Mouse (Mus musculus): ENCODE data around the gene Bmpr1a. TPM values are rescaled to one million over a fixed set of nuclear protein-coding genes. Genes with fewer than 3 reads are reported as not detected.
A peak's percentile ranks its signal among the peaks of the same experiment; 100 is the strongest.

Bmpr1a gene
- polyA plus RNA-seq, 1 experiment from 2014 or later, result 0.39 TPM

DNA sequence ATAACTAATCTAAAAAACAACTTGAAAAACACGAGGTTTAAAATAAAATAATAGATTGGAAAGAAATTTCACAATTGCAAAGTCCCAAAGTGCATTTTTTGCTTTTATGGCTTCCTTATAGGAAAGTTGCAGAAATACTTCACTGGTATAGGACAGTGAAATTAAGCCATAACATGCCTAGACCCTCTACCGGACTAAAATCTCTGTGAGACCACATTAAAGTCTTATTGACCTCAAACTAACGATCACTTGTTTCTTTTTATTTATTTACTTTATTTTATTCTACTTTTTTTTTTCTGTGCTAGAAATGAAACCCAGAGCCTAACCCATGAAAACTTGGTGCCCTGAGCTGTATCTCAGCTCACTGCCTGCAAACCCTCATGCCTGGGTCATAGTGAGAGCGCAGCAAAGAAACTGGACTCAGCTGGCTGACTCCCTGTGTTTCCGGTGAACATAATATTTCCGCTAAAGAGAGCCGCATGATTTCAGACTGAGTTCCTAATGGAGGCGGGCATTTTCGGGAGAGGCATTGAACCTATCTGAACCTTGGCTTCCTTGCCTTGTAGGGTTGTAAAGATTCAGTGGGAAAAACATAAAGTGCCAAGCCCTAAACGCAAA lies 13.9 kb upstream of the Bmpr1a start:
- Histone ChIP-seq H3K36me3 (ENCODE audit: inconsistent target) (no peaks in the 10 kb centered on the region), H3K79me2 (ENCODE audit: inconsistent target) (no peaks in the 10 kb centered on the region), H3K27ac (no peak overlapping the region), H3K4me3 (ENCODE audit: inconsistent target) (no peak overlapping the region)
- 82% methylated on average over 10 of the region's 10 CpGs for WGBS (ENCODE audit: missing documents)

DNA sequence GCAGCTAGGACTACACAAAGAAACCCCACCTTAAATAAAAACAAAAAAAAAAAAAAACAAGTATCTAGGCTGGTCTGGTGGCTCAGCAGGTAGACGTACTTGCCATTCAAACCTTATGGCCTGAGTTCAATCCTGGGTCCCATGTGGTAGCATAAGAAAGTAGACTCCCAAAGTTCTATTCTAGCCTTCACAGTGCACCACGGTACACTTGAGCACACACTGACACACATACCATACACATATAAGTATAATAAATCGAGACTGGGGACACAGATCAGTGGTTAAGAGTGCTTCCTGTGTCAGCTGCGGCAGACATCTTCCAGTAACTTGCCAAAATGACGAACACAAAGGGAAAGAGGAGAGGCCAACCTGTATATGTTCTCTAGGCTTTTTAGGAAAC lies 12.7 kb upstream of the Bmpr1a start:
- H3K36me3 ChIP-seq (ENCODE audit: inconsistent target), result no peaks in the 10 kb centered on the region
- 61% methylated on average over 5 of the region's 5 CpGs for WGBS (ENCODE audit: missing documents)
- H3K79me2 ChIP-seq (ENCODE audit: inconsistent target), result no peaks in the 10 kb centered on the region
- no peak overlapping the region for H3K27ac ChIP-seq
- H3K4me3 ChIP-seq (ENCODE audit: inconsistent target), result no peak overlapping the region

DNA sequence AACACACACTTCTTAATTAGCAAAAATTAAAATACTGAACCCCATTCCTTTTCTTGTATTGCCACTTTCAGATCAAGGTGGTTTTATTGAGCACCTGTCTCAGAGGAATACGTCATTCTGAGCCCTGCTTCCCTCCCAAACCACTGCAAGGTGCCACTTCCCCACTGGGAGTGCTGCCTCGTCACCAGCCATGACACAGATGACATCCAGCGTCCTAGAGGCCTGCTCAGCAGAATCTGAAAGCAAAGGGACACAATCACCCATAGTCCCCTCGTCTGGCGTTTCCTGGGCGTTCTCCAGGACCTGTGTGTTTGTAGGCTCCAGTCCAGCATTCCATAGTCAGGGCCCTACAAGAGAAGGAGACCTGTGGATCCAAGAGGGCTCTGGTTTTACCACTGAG lies 11.0 kb upstream of the Bmpr1a start:
- H3K4me3 ChIP-seq (ENCODE audit: inconsistent target), result no peak overlapping the region
- WGBS (ENCODE audit: missing documents), result 26% methylated on average over 6 of the region's 6 CpGs
- no peaks in the 10 kb centered on the region for H3K79me2 ChIP-seq (ENCODE audit: inconsistent target)
- H3K27ac ChIP-seq, result no peak overlapping the region
- H3K36me3 ChIP-seq (ENCODE audit: inconsistent target), result no peaks in the 10 kb centered on the region

GRCm38 (mm10) chr14:34512602-34513001 lies 9.5 kb upstream of the Bmpr1a start:
- 70% methylated on average over 4 of the region's 4 CpGs for whole genome bisulfite sequencing (ENCODE audit: missing documents)
- no peak overlapping the region for H3K4me3 ChIP-seq (ENCODE audit: inconsistent target)

GRCm38 (mm10) chr14:34511901-34512300 lies 8.8 kb upstream of the Bmpr1a start:
- 13% methylated on average over 11 of the region's 11 CpGs for WGBS (ENCODE audit: missing documents)

More at GRCm38 (mm10) chr14:34512602-34513001, 9.5 kb upstream of the Bmpr1a start:
- no peak overlapping the region for H3K27ac ChIP-seq
- H3K36me3 ChIP-seq (ENCODE audit: inconsistent target), result no peaks in the 10 kb centered on the region
- H3K79me2 ChIP-seq (ENCODE audit: inconsistent target), result no peaks in the 10 kb centered on the region

GRCm38 (mm10) chr14:34508842-34509439 lies 5.8 kb upstream of the Bmpr1a start:
- Histone ChIP-seq H3K4me3 (ENCODE audit: inconsistent target) (no peak overlapping the region), H3K36me3 (ENCODE audit: inconsistent target) (no peaks in the 10 kb centered on the region), H3K27ac (no peak overlapping the region), H3K79me2 (ENCODE audit: inconsistent target) (no peaks in the 10 kb centered on the region)
- WGBS (ENCODE audit: missing documents), result 52% methylated on average over 7 of the region's 7 CpGs

More at GRCm38 (mm10) chr14:34511901-34512300, 8.8 kb upstream of the Bmpr1a start:
- Histone ChIP-seq H3K36me3 (ENCODE audit: inconsistent target) (no peaks in the 10 kb centered on the region), H3K27ac (no peak overlapping the region), H3K4me3 (ENCODE audit: inconsistent target) (no peak overlapping the region), H3K79me2 (ENCODE audit: inconsistent target) (no peaks in the 10 kb centered on the region)

GRCm38 (mm10) chr14:34508187-34508840 lies 5.2 kb upstream of the Bmpr1a start:
- Histone ChIP-seq H3K27ac (no peak overlapping the region), H3K79me2 (ENCODE audit: inconsistent target) (no peaks in the 10 kb centered on the region), H3K36me3 (ENCODE audit: inconsistent target) (no peaks in the 10 kb centered on the region), H3K4me3 (ENCODE audit: inconsistent target) (no peak overlapping the region)
- 54% methylated on average over 4 of the region's 4 CpGs for WGBS (ENCODE audit: missing documents)

DNA sequence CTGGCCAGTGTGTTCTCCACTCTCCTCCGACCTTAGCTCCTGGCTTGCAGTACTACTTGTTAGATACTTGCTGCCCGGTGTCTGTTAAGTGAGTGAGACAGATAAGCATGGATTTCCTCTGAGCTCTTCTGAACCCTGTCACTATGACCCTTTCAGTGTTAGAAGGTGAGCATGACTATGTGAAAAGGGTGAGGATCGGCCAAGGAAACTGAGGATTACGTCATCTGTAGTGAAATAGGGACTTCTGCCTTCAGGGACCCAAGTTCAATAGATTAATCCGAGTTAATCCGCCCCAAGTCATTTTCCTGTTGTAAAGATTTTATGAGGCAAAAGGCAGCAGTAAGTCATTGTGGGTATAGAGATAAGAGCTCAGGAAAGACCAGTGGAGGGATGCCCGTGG lies 2.2 kb upstream of the Bmpr1a start:
- no peak overlapping the region for H3K27ac ChIP-seq
- H3K79me2 ChIP-seq (ENCODE audit: inconsistent target), result no peaks in the 10 kb centered on the region
- WGBS (ENCODE audit: missing documents), result 65% methylated on average over 7 of the region's 7 CpGs
- H3K36me3 ChIP-seq (ENCODE audit: inconsistent target), result no peaks in the 10 kb centered on the region
- H3K4me3 ChIP-seq (ENCODE audit: inconsistent target), result no peak overlapping the region

- H3K36me3 ChIP-seq (ENCODE audit: inconsistent target), result no peaks in the 10 kb centered on the region
- H3K27ac ChIP-seq, result no peak overlapping the region
- WGBS (ENCODE audit: missing documents), result 95% methylated on average over 5 of the region's 5 CpGs
Observed at GRCm38 (mm10) chr14:34504377-34504776, 1.2 kb upstream of the Bmpr1a start.

GRCm38 (mm10) chr14:34503759-34504158 lies 618 bp upstream of the Bmpr1a start:
- H3K79me2 ChIP-seq (ENCODE audit: inconsistent target), result no peaks in the 10 kb centered on the region
- no peak overlapping the region for H3K27ac ChIP-seq
- H3K4me3 ChIP-seq (ENCODE audit: inconsistent target), result no peak overlapping the region
- no peaks in the 10 kb centered on the region for H3K36me3 ChIP-seq (ENCODE audit: inconsistent target)
- 87% methylated on average over 6 of the region's 6 CpGs for WGBS (ENCODE audit: missing documents)

More at GRCm38 (mm10) chr14:34504377-34504776, 1.2 kb upstream of the Bmpr1a start:
- Histone ChIP-seq H3K4me3 (ENCODE audit: inconsistent target) (no peak overlapping the region), H3K79me2 (ENCODE audit: inconsistent target) (no peaks in the 10 kb centered on the region)

GRCm38 (mm10) chr14:34502475-34503324 lies 441 bp downstream of the Bmpr1a start:
- H3K27ac ChIP-seq, result no peak overlapping the region
- 2% methylated on average over 63 of the region's 115 CpGs for WGBS (ENCODE audit: missing documents)
- H3K4me3 ChIP-seq (ENCODE audit: inconsistent target), result no peak overlapping the region

DNA sequence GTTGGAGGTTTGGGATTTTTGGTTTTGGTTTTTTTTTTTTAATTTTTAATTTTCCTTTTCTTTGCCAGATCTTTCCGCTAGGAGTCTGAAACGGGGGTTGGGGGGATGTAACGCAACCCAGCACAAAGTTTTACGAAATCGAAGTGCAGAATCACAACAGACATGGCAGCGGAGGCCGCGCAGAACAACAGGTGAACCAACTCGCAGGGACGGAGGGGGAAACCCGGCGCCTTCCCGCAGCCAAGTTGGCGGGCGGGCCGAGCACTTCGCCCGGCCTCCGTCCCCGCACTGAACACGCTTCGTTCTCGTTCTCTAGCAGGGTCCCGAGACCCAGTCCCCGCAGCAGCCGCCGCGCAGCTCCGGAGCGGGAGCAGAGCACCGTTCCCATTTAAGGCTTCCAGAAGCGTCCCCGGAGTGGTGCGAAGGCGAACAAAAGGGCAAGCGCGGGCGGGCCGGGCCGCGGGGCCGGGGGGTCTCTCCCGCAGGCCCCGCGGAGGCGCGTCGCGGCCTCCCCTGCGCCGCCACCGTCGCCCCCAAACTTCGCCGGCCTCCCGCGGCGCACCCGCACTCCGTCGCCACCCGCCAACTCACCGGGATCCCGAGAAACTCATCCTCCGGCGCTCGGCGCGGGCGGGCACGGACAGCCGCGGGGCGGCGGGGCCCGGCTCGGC lies 1.2 kb downstream of the Bmpr1a start:
- 4% methylated on average over 59 of the region's 77 CpGs for WGBS (ENCODE audit: missing documents)
- Histone ChIP-seq H3K36me3 (ENCODE audit: inconsistent target) (no peaks in the 10 kb centered on the region), H3K79me2 (ENCODE audit: inconsistent target) (no peaks in the 10 kb centered on the region), H3K27ac (no peak overlapping the region), H3K4me3 (ENCODE audit: inconsistent target) (peak overlapping the region; percentile 10; the same call in 1 of the 2 replicates)

More at GRCm38 (mm10) chr14:34502475-34503324, 441 bp downstream of the Bmpr1a start:
- Histone ChIP-seq H3K36me3 (ENCODE audit: inconsistent target) (no peaks in the 10 kb centered on the region), H3K79me2 (ENCODE audit: inconsistent target) (no peaks in the 10 kb centered on the region)

DNA sequence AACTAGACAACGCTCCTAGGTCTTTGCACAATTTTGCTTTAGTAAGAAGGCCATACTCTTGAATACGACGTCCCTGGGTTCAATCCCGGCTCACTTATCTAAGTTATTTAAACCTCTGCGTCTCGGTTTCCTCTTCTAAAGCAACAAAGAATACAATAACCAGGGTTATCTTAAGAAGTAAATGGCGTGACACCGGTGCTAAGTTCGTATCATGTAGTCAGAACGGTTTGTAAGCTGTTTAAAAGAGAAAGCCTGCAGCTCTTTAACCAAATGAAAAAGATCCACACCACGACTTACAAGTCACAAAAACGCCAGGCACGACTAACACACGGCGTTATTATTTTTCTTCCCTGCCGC lies 1.7 kb downstream of the Bmpr1a start:
- H3K27ac ChIP-seq, result no peak overlapping the region
- H3K4me3 ChIP-seq (ENCODE audit: inconsistent target), result peak overlapping the region; percentile 10; the same call in 1 of the 2 replicates
- WGBS (ENCODE audit: missing documents), result 6% methylated on average over 16 of the region's 16 CpGs
- no peaks in the 10 kb centered on the region for H3K36me3 ChIP-seq (ENCODE audit: inconsistent target)
- no peaks in the 10 kb centered on the region for H3K79me2 ChIP-seq (ENCODE audit: inconsistent target)

- no peak overlapping the region for H3K27ac ChIP-seq
- H3K79me2 ChIP-seq (ENCODE audit: inconsistent target), result no peaks in the 10 kb centered on the region
- no peaks in the 10 kb centered on the region for H3K36me3 ChIP-seq (ENCODE audit: inconsistent target)
- WGBS (ENCODE audit: missing documents), result 49% methylated on average over 4 of the region's 4 CpGs
- H3K4me3 ChIP-seq (ENCODE audit: inconsistent target), result no peak overlapping the region
Observed at GRCm38 (mm10) chr14:34500309-34500708, 2.8 kb downstream of the Bmpr1a start.

All from macrophage (primary cell).